Mouse (Mus musculus) CH12.LX (cell line): ENCODE measurements around the gene Serpina1e. TPM values are rescaled to one million over a fixed set of nuclear protein-coding genes. Genes with fewer than 3 reads are reported as not detected.

Experiments
- DNase-seq: peaks from one replicate; pipeline ENCODE4 v3.0.0-alpha.2; 2013; ENCODE audit errors: extremely low read depth
- H3K27ac ChIP-seq: 2 replicates; pipeline ENCODE4 v1.5.1; 2012; ENCODE audit warnings: low read depth, mild to moderate bottlenecking, control low read depth, moderate library complexity; ENCODE audit not compliant: insufficient read depth
- H3K27me3 ChIP-seq: replicated peaks from 2 replicates; pipeline ENCODE3; 2012; ENCODE audit warnings: inconsistent platforms
- H3K36me3 ChIP-seq, 2 experiments: replicated peaks in 1 of 2; 2 replicates each; pipeline versions ENCODE3 to v1.6.1; 2012; ENCODE audit warnings: inconsistent platforms in 1 of 2, low read length in 1 of 2, mild to moderate bottlenecking in 1 of 2, mixed read lengths in 1 of 2, moderate library complexity in 1 of 2; ENCODE audit not compliant: control insufficient read depth in 1 of 2, insufficient read depth in 1 of 2
- H3K4me1 ChIP-seq, 2 experiments: 2 replicates each; pipeline ENCODE4 v1.6.1; 2012; ENCODE audit warnings: inconsistent platforms in 1 of 2, moderate library complexity in 1 of 2; ENCODE audit not compliant: insufficient read depth in 2 of 2, control insufficient read depth in 1 of 2
- H3K4me2 ChIP-seq: 2 replicates; pipeline ENCODE4 v1.6.1; 2012; ENCODE audit warnings: low read depth, mild to moderate bottlenecking, control low read depth; ENCODE audit not compliant: poor library complexity, insufficient read depth, severe bottlenecking
- H3K4me3 ChIP-seq, 3 experiments: fragments of 150-350 bp in 1 of 3; sonication (generic) in 1 of 3; replicated peaks in 1 of 3; 2 replicates each; pipeline versions ENCODE3 to v1.5.1; 2011 to 2012; ENCODE audit warnings: low read depth in 2 of 3, low read length in 2 of 3, mild to moderate bottlenecking in 2 of 3, moderate library complexity in 2 of 3, control low read depth in 1 of 3, improper control_type of control experiment in 1 of 3, inconsistent platforms in 1 of 3, mixed read lengths in 1 of 3; ENCODE audit not compliant: poor library complexity in 1 of 3
- H3K79me2 ChIP-seq: replicated peaks from 2 replicates; pipeline ENCODE4 v1.6.1; 2012; ENCODE audit warnings: mild to moderate bottlenecking, moderate library complexity; ENCODE audit not compliant: control insufficient read depth, poor library complexity, insufficient read depth, severe bottlenecking; ENCODE audit errors: extremely low read depth
- H3K9ac ChIP-seq: 2 replicates; pipeline ENCODE4 v1.6.1; 2012; ENCODE audit warnings: low read depth, mild to moderate bottlenecking, control low read depth, moderate library complexity; ENCODE audit not compliant: insufficient read depth
- H3K9me3 ChIP-seq: replicated peaks from 2 replicates; pipeline ENCODE3; 2012; ENCODE audit warnings: low read length, inconsistent platforms, mixed read lengths
- CHD2 ChIP-seq: IDR thresholded peaks from 2 replicates; pipeline ENCODE4 v1.6.1; 2011; ENCODE audit warnings: low read length, improper control_type of control experiment
- CTCF ChIP-seq, 2 experiments: IDR thresholded peaks in 1 of 2; conservative IDR thresholded peaks in 1 of 2; 2 replicates each; pipeline ENCODE4 v1.5.1; 2011 to 2012; ENCODE audit warnings: low read depth in 2 of 2, low read length in 2 of 2, improper control_type of control experiment in 1 of 2, inconsistent platforms in 1 of 2, mild to moderate bottlenecking in 1 of 2, moderate library complexity in 1 of 2
- EP300 ChIP-seq: IDR thresholded peaks from 2 replicates; pipeline ENCODE4 v1.6.1; 2011; ENCODE audit warnings: low read length, improper control_type of control experiment
- ETS1 ChIP-seq: conservative IDR thresholded peaks from 2 replicates; pipeline ENCODE4 v1.6.1; 2012; ENCODE audit warnings: low read depth, mild to moderate bottlenecking, inconsistent platforms, low read length, improper control_type of control experiment, moderate library complexity
- JUND ChIP-seq: conservative IDR thresholded peaks from 2 replicates; pipeline ENCODE4 v1.6.1; 2011; ENCODE audit warnings: low read depth, low read length, improper control_type of control experiment
- PAX5 ChIP-seq: IDR thresholded peaks from 2 replicates; pipeline ENCODE4 v1.6.1; 2012; ENCODE audit warnings: low read length, inconsistent platforms, mixed read lengths
- RAD21 ChIP-seq: IDR thresholded peaks from 2 replicates; pipeline ENCODE4 v1.6.1; 2011; ENCODE audit warnings: low read depth, mild to moderate bottlenecking, low read length, improper control_type of control experiment, moderate library complexity
- RCOR1 ChIP-seq: conservative IDR thresholded peaks from 2 replicates; pipeline ENCODE4 v1.6.1; 2012; ENCODE audit warnings: low read depth, mild to moderate bottlenecking, inconsistent platforms, low read length, improper control_type of control experiment
- SIN3A ChIP-seq: IDR thresholded peaks from 2 replicates; pipeline ENCODE4 v1.6.1; 2012; ENCODE audit warnings: low read length, improper control_type of control experiment, inconsistent platforms
- SMC3 ChIP-seq: IDR thresholded peaks from 2 replicates; pipeline ENCODE4 v1.6.1; 2011; ENCODE audit warnings: low read depth, low read length, improper control_type of control experiment
- TBP ChIP-seq: conservative IDR thresholded peaks from 2 replicates; pipeline ENCODE4 v1.6.1; 2011; ENCODE audit warnings: low read depth, low read length, improper control_type of control experiment
- USF2 ChIP-seq: conservative IDR thresholded peaks from 2 replicates; pipeline ENCODE4 v1.6.1; 2011; ENCODE audit warnings: low read depth, low read length, improper control_type of control experiment
- ZC3H11A ChIP-seq: IDR thresholded peaks from 2 replicates; pipeline ENCODE4 v1.6.1; 2012; ENCODE audit warnings: low read depth, mild to moderate bottlenecking, inconsistent platforms, low read length, improper control_type of control experiment
- ZMIZ1 ChIP-seq: IDR thresholded peaks from 2 replicates; pipeline ENCODE4 v1.6.1; 2012; ENCODE audit warnings: low read depth, mild to moderate bottlenecking, inconsistent platforms, low read length, improper control_type of control experiment
- dilution Hi-C: fragments of 300-500 bp; cut with MboI; formaldehyde crosslinking; loops from 2 replicates; pipeline ENCODE4 v1.14.3; 2020; ENCODE audit warnings: low sequenced_read_pairs; ENCODE audit not compliant: extremely low pct_unique_long_range_greater_than_20kb, extremely low pct_ligation_motif_present
- in situ Hi-C: fragments of 300-500 bp; cut with MboI; formaldehyde crosslinking; loops from 3 replicates; pipeline ENCODE4 v1.14.3; 2019; ENCODE audit warnings: low sequenced_read_pairs, low pct_ligation_motif_present, low pct_unique_long_range_greater_than_20kb, mixed read lengths
- polyA plus RNA-seq: library from polyadenylated mRNA; unstranded; fragments of >175 nt; gene quantifications from 2 replicates; pipeline ENCODE4 v1.2.1, GENCODE M21; 2012; ENCODE audit warnings: low read depth; ENCODE audit not compliant: insufficient read length
- total RNA-seq, 2 experiments: library from RNA; depleted of rRNA; stranded (reverse); fragments of 300-350 nt in 1 of 2; fragments of >200 nt in 1 of 2; gene quantifications; 2 replicates each; pipeline ENCODE4 v1.2.3; 2012 to 2014

Serpina1e gene
- total and polyA plus RNA-seq, 3 experiments, result not detected

- Histone ChIP-seq H3K9ac (no peak overlapping the region), H3K4me2 (no peak overlapping the region)
- in situ Hi-C loops, result loop anchor here (10.0 kb wide), 1 partner anchor 435 kb away; no protein-coding TSS in a partner anchor
- TF ChIP-seq PAX5 (no peak), JUND (no peak), SIN3A (no peak), TBP (no peak), ZMIZ1 (no peak), ETS1 (no peak), RAD21 (no peak), CHD2 (no peak), RCOR1 (no peak), USF2 (no peak), EP300 (no peak), ZC3H11A (no peak)
- TF ChIP-seq, all 38 proteins: peak for 0
- Histone ChIP-seq H3K9me3 (no peaks in the 10 kb centered on the region), H3K27me3 (peaks cover 58% of the 10 kb centered on the region), H3K36me3 (no peaks in the 10 kb centered on the region), H3K27ac (no peak overlapping the region), H3K4me1 (peaks cover 3 to 14% of the 10 kb centered on the region in 2 experiments; a peak in 2 of 4 replicates), H3K79me2 (no peaks in the 10 kb centered on the region), H3K4me3 (no peak overlapping the region)
- dilution Hi-C loops, result no loop called here
- DNase-seq, result no peak
Observed at GRCm38 (mm10) chr12:103989514-103989767, 30.7 kb upstream of the Serpina1e start.

GRCm38 (mm10) chr12:103988754-103989513, 30.2 kb upstream of the Serpina1e start:
- Histone ChIP-seq H3K4me1 (peaks cover 3 to 14% of the 10 kb centered on the region in 2 experiments; a peak in 2 of 4 replicates), H3K27ac (no peak overlapping the region), H3K9ac (no peak overlapping the region), H3K4me2 (no peak overlapping the region), H3K36me3 (no peaks in the 10 kb centered on the region), H3K79me2 (no peaks in the 10 kb centered on the region), H3K27me3 (peaks cover 56% of the 10 kb centered on the region), H3K4me3 (no peak overlapping the region), H3K9me3 (no peaks in the 10 kb centered on the region)
- no peak for DNase-seq
- peak in 1 of 2 experiments; percentile 49; a peak in 2 of 4 replicates for TF ChIP-seq CTCF (conservative IDR thresholded peaks at IDR 0.05 in 1 of 2, IDR thresholded peaks at IDR 0.05 in 1 of 2; ENCODE audit: low read depth in 2 of 2, low read length in 2 of 2)
- TF ChIP-seq ZC3H11A, result no peak
- peak; percentile 39 for TF ChIP-seq RAD21
- TF ChIP-seq SMC3, result peak; percentile 37; the same call in 1 of the 2 replicates
- in situ Hi-C loops, result loop anchor here (10.0 kb wide), 1 partner anchor 436 kb away; no protein-coding TSS in a partner anchor
- dilution Hi-C loops, result no loop called here
